In the genomic region with DNA sequence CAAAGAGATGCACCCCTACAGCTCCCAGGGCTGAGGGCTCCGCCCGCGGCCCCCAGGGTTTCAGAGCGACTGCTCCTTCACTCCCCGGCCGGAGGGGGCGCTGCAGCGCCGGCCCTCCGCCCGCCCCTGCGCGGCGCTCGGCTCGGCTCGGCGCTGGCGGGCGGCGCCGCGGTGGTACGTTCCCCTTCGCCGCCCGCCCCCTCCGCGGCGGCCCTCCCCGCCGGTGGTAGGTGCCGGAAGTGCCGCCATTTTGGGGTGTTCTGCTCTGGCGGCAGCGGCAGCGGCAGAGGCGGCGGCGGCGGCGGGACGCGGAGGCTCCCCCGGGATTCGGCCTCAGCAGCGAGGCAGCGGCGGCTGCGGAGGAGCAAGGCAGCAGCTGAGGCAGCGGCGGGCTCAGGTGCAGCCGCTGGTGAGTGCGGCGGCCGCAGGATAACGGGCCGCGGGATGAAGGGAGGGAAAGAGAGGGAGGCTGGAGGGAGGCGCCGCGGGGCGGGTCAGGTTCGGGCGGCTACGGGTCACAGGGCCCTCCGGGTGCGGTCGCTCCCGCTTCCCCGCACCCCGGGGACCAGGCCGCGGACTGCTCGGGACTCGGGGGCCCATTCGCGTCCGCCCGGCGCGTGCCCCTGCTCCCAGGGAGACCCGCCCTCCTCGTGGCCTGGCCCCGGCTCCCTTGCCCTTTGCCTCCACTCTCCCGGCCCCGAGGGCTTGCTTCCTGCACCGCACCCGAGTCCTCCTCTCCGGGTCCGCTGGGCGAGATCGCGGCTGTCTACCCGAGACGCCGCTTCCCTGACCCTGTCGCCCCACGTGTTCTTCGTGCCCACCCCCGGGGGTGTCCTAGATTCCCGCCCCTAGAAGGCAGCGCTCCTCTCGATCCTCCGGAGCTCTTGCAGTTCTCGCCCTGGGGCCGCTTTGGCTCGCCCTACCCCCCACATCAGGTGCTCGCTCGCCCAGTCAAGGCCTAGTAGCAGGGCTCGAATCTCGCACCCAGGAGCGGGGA, we compare ENCODE assay signal across 8 mouse cellular contexts. TPM values are rescaled to one million over a fixed set of nuclear protein-coding genes. Genes with fewer than 3 reads are reported as not detected.
A peak's percentile ranks its signal among the peaks of the same experiment; 100 is the strongest.
DNase-seq lines count a peak whose midpoint lies in the region; ATAC-seq lines count a peak whose summit lies in the region.

Celf1 (plus strand) TSS at position 150 of the 997 bp plus-strand sequence.

- H3K27ac ChIP-seq in embryonic facial prominence, embryonic 14.5 days (replicated peaks; ENCODE audit: low read depth, low read length): peak within 1 kb of the TSS; percentile 91

- H3K9me3 ChIP-seq in embryonic facial prominence, embryonic 14.5 days (ENCODE audit: control insufficient read depth, low read length): no peaks in the 10 kb centered on the region

- H3K36me3 ChIP-seq in embryonic facial prominence, embryonic 14.5 days (ENCODE audit: control insufficient read depth, insufficient read depth, low read length): no peaks in the 10 kb centered on the region

- 0% methylated on average over 39 of the region's 113 CpGs for WGBS in embryonic facial prominence, embryonic 14.5 days

- H3K4me3 ChIP-seq in embryonic facial prominence, embryonic 14.5 days (ENCODE audit: low read depth, low read length): peak within 1 kb of the TSS; percentile 90

- ATAC-seq in embryonic facial prominence, embryonic 14.5 days (ENCODE audit: low read depth): peak; percentile 97

- peak; percentile 76 for DNase-seq in 416B (ENCODE audit: low read depth)
- peak; percentile 51 to 71 for DNase-seq in adrenal gland, postnatal 4 days (ENCODE audit: low spot score in 2 of 2)
- DNase-seq in embryonic facial prominence, embryonic 14.5 days (ENCODE audit: low spot score): peak; percentile 95
- DNase-seq in heart, adult 8-10 months (ENCODE audit: low spot score): peak; percentile 67
- peak; percentile 84 for DNase-seq in kidney, adult 9 months
- peak; percentile 90 for DNase-seq in liver
- peak; percentile 35 to 64 for DNase-seq in monocyte, adult 2 months (ENCODE audit: low read depth in 1 of 2, low spot score in 2 of 2)
- DNase-seq in spleen, postnatal 14 days (ENCODE audit: low spot score in 2 of 2): peak; percentile 69 to 80

- H3K4me1 ChIP-seq in embryonic facial prominence, embryonic 14.5 days (ENCODE audit: control insufficient read depth, insufficient read depth, low read length): peaks cover 23% of the 10 kb centered on the region

- no peaks in the 10 kb centered on the region for H3K27me3 ChIP-seq in embryonic facial prominence, embryonic 14.5 days (replicated peaks; ENCODE audit: control insufficient read depth, insufficient read depth, low read length)

- H3K4me2 ChIP-seq in embryonic facial prominence, embryonic 14.5 days (ENCODE audit: low read depth, low read length): peak within 1 kb of the TSS; percentile 71

- H3K9ac ChIP-seq in embryonic facial prominence, embryonic 14.5 days (ENCODE audit: low read depth, low read length): peak within 1 kb of the TSS; percentile 96

RNA-seq across cellular contexts. Expression of gene Celf1, which starts in this region (rescaled TPM):
- total RNA-seq in adrenal gland, postnatal 4 days (2021): 100 to 1,000 TPM in 1 of 2 experiments, 10 to 100 TPM in 1; 94.0 to 103 TPM
- polyA plus RNA-seq in embryonic facial prominence, embryonic 14.5 days (2014; fragmentation: Nextera tagmentation; extraction: Ambion mirVana): 48.5 and 53.8 TPM in 2 replicates
- 10 to 100 TPM; 68.9 to 76.7 (median 74.4) TPM for total RNA-seq in heart, adult 8-10 months (2022)

Comparison
In these comparisons a context has a peak if more than half of its experiments do, and no peak if none do; other contexts are left out.
1. Peak in every context shown above with its lines: DNase-seq, ATAC-seq, H3K4me3 ChIP-seq and H3K27ac ChIP-seq.